ENCODE assay signal across 22 mouse cellular contexts in genomic region chr1:40788956-40789355, GRCm38 (mm10). TPM values are rescaled to one million over a fixed set of nuclear protein-coding genes. Genes with fewer than 3 reads are reported as not detected.
A peak's percentile ranks its signal among the peaks of the same experiment; 100 is the strongest.
DNase-seq lines count a peak whose midpoint lies in the region; ATAC-seq and TF ChIP-seq lines count a peak whose summit lies in the region.
"Had no signal": no experiment of that assay in that cellular context is flagged by ENCODE, and none has a peak within 500 bp of the region (broad histone marks: within the 10 kb centered on the region; RNA-seq: fewer than 3 reads in every experiment).

No protein-coding gene starts in this region.

- no peak for TF ChIP-seq POLR2A in embryonic fibroblast, embryonic 13.5 days (IDR thresholded peaks at IDR 0.05; ENCODE audit: low read depth, low read length)

- H3K9ac ChIP-seq in kidney, embryonic 14.5 days (ENCODE audit: low read depth, low read length) = no peak overlapping the region
- H3K9ac ChIP-seq: stomach, embryonic 15.5 days had no signal

- peak; percentile 72 for DNase-seq in heart, adult 11 months
- no peak for DNase-seq in heart, adult 8-10 months (ENCODE audit: low spot score)
- DNase-seq in right cerebral cortex, postnatal 4 days = peak; percentile 6
- DNase-seq in right cerebral cortex, adult 2 months (ENCODE audit: low spot score in 2 of 2) = no peak
- DNase-seq in MN1 (ENCODE audit: low spot score) = no peak
- DNase-seq: adrenal gland, postnatal 10 days; cerebellum, adult 2 months; cerebellum, postnatal 25 days; kidney, adult 11 months; kidney, postnatal 4 days; layer of hippocampus, adult 9-11 months; lung, postnatal 10 days; thymus, postnatal 25 days had no signal

- no peak for ATAC-seq in kidney, embryonic 14.5 days (ENCODE audit: low FRiP score, low TSS enrichment)

- H3K36me3 ChIP-seq in kidney, embryonic 14.5 days (ENCODE audit: control insufficient read depth, insufficient read depth, low read length) = no peaks in the 10 kb centered on the region; the same call in 1 of the 2 replicates
- H3K36me3 ChIP-seq: midbrain, embryonic 10.5 days; stomach, embryonic 15.5 days had no signal

- H3K4me3 ChIP-seq in embryonic fibroblast, embryonic 13.5 days (ENCODE audit: insufficient read depth, low read length) = no peak overlapping the region
- no peak overlapping the region for H3K4me3 ChIP-seq in kidney, embryonic 14.5 days (ENCODE audit: low read length)
- H3K4me3 ChIP-seq: left cerebral cortex, adult 2 months; midbrain, embryonic 10.5 days had no signal

- no peaks in the 10 kb centered on the region for H3K9me3 ChIP-seq in kidney, embryonic 14.5 days (ENCODE audit: control insufficient read depth, low read length)
- H3K9me3 ChIP-seq: midbrain, embryonic 10.5 days; stomach, embryonic 15.5 days had no signal

- no peaks in the 10 kb centered on the region for H3K27me3 ChIP-seq in kidney, embryonic 14.5 days (ENCODE audit: control insufficient read depth, insufficient read depth, low read length)
- H3K27me3 ChIP-seq: stomach, embryonic 15.5 days had no signal

- H3K27ac ChIP-seq in embryonic fibroblast, embryonic 13.5 days (ENCODE audit: insufficient read depth, low read length) = peak overlapping the region; percentile 44; the same call in 1 of the 2 replicates
- H3K27ac ChIP-seq in kidney, embryonic 14.5 days (ENCODE audit: low read depth, low read length) = no peak overlapping the region
- H3K27ac ChIP-seq: left cerebral cortex, adult 2 months; midbrain, embryonic 10.5 days; stomach, embryonic 15.5 days had no signal

- H3K4me1 ChIP-seq in embryonic fibroblast, embryonic 13.5 days (ENCODE audit: control insufficient read depth, insufficient read depth, low read length) = peaks cover 8% of the 10 kb centered on the region; the same call in 1 of the 2 replicates
- H3K4me1 ChIP-seq in kidney, embryonic 14.5 days (ENCODE audit: control insufficient read depth, insufficient read depth, low read length) = no peaks in the 10 kb centered on the region
- H3K4me1 ChIP-seq: stomach, embryonic 15.5 days had no signal

- no peak overlapping the region for H3K4me2 ChIP-seq in kidney, embryonic 14.5 days (replicated peaks; ENCODE audit: low read depth, low read length)
- H3K4me2 ChIP-seq: heart, embryonic 11.5 days; stomach, embryonic 15.5 days had no signal

- WGBS in kidney, embryonic 14.5 days = 82% methylated on average over 6 of the region's 6 CpGs

- no peak for TF ChIP-seq CTCF in embryonic fibroblast, embryonic 13.5 days (IDR thresholded peaks at IDR 0.05; ENCODE audit: borderline replicate concordance, insufficient read depth, low read length)

RNA-seq across cellular contexts. Expression of gene Mfsd9, which starts 1.5 kb away (rescaled TPM):
- 1 to 10 TPM in 1 of 4 experiments, under 1 TPM in 3; 0.49 to 1.3 (median 0.64) TPM for total RNA-seq in heart, adult 8-10 months (2022)
- polyA plus RNA-seq in embryonic fibroblast, embryonic 13.5 days (2011; ENCODE audit: insufficient read length, low read depth, missing spikeins) = 2.9 and 3.6 TPM in 2 replicates
- 2.4 and 4.5 TPM in 2 replicates for polyA plus RNA-seq in kidney, embryonic 14.5 days (2014; fragmentation: Nextera tagmentation; extraction: Ambion mirVana)

RNA-seq across cellular contexts. Expression of gene Tmem182, which starts 16.4 kb away (rescaled TPM):
- total RNA-seq in heart, adult 8-10 months (2022) = 100 to 1,000 TPM; 171 to 176 (median 173) TPM
- polyA plus RNA-seq in embryonic fibroblast, embryonic 13.5 days (2011; ENCODE audit: insufficient read length, low read depth, missing spikeins) = not detected in 2 replicates
- 0.50 TPM in 1 of 2 replicates, not detected in the other for polyA plus RNA-seq in kidney, embryonic 14.5 days (2014; fragmentation: Nextera tagmentation; extraction: Ambion mirVana)
- total RNA-seq: hematopoietic stem cell, adult 5-6 weeks; MEL had no signal
- polyA plus RNA-seq: liver, adult 2 months; midbrain, embryonic 10.5 days had no signal

Comparison
In these comparisons a context has a peak if more than half of its experiments do, and no peak if none do; other contexts are left out.
1. DNase-seq: peak in heart, adult 11 months (single experiment) and right cerebral cortex, postnatal 4 days (single experiment); none in heart, adult 8-10 months (single experiment), right cerebral cortex, adult 2 months (0 of 2) and MN1 (single experiment).